ENCODE assay signal across 9 mouse cellular contexts in genomic region chr8:10006156-10006985, GRCm38 (mm10). TPM values are rescaled to one million over a fixed set of nuclear protein-coding genes. Genes with fewer than 3 reads are reported as not detected.
DNase-seq lines count a peak whose midpoint lies in the region; ATAC-seq lines count a peak whose summit lies in the region.
"Had no signal": no experiment of that assay in that cellular context is flagged by ENCODE, and none has a peak within 500 bp of the region (broad histone marks: within the 10 kb centered on the region; RNA-seq: fewer than 3 reads in every experiment).

Tnfsf13b (plus strand) TSS chr8:10006467.

- H3K9ac ChIP-seq in embryonic facial prominence, embryonic 14.5 days (ENCODE audit: low read depth, low read length), result peak within 1 kb of the TSS; percentile 45; the same call in 1 of the 2 replicates
- peak within 1 kb of the TSS; percentile 42; the same call in 1 of the 2 replicates for H3K9ac ChIP-seq in hindbrain, embryonic 14.5 days
- no peak within 1 kb of the TSS for H3K9ac ChIP-seq in liver, embryonic 11.5 days (ENCODE audit: low read depth, low read length)

- H3K4me3 ChIP-seq in embryonic facial prominence, embryonic 14.5 days (ENCODE audit: low read depth, low read length), result peak within 1 kb of the TSS; percentile 36
- H3K4me3 ChIP-seq in hindbrain, embryonic 14.5 days (replicated peaks; ENCODE audit: low read length), result peak within 1 kb of the TSS; percentile 29
- peak within 1 kb of the TSS; percentile 22 for H3K4me3 ChIP-seq in liver, embryonic 11.5 days (ENCODE audit: low read depth, low read length)
- H3K4me3 ChIP-seq: myocyte had no signal

- 77% methylated on average over 15 of the region's 16 CpGs for WGBS in embryonic facial prominence, embryonic 14.5 days
- WGBS in hindbrain, embryonic 14.5 days, result 80% methylated on average over 16 of the region's 16 CpGs
- 59% methylated on average over 16 of the region's 16 CpGs for WGBS in liver, embryonic 11.5 days

- peak within 1 kb of the TSS; percentile 66 for H3K4me2 ChIP-seq in embryonic facial prominence, embryonic 14.5 days (ENCODE audit: low read depth, low read length)
- peak within 1 kb of the TSS; percentile 56 for H3K4me2 ChIP-seq in hindbrain, embryonic 14.5 days (replicated peaks)
- H3K4me2 ChIP-seq in liver, embryonic 11.5 days, result peak within 1 kb of the TSS; percentile 69

- H3K9me3 ChIP-seq in embryonic facial prominence, embryonic 14.5 days (ENCODE audit: control insufficient read depth, low read length), result no peaks in the 10 kb centered on the region
- no peaks in the 10 kb centered on the region for H3K9me3 ChIP-seq in hindbrain, embryonic 14.5 days (ENCODE audit: control insufficient read depth, low read length)
- no peaks in the 10 kb centered on the region for H3K9me3 ChIP-seq in liver, embryonic 11.5 days (ENCODE audit: control insufficient read depth, low read length)

- DNase-seq in layer of hippocampus, adult 9-11 months, result peak; percentile 60
- no peak for DNase-seq in layer of hippocampus, postnatal 14 days (ENCODE audit: low spot score in 2 of 2)
- DNase-seq in embryonic facial prominence, embryonic 14.5 days (ENCODE audit: low spot score), result no peak
- no peak for DNase-seq in hindbrain, embryonic 14.5 days (ENCODE audit: low spot score)
- DNase-seq in liver, embryonic 11.5 days (ENCODE audit: low spot score), result no peak
- DNase-seq in monocyte, adult 2 months (ENCODE audit: low read depth in 1 of 2, low spot score in 2 of 2), result peak; percentile 46 to 55
- DNase-seq in ovary, adult 18-20 months (ENCODE audit: low spot score), result no peak
- no peak for DNase-seq in spleen, postnatal 4 days (ENCODE audit: low spot score in 2 of 2)

- H3K36me3 ChIP-seq in embryonic facial prominence, embryonic 14.5 days (ENCODE audit: control insufficient read depth, insufficient read depth, low read length), result no peaks in the 10 kb centered on the region
- no peaks in the 10 kb centered on the region for H3K36me3 ChIP-seq in hindbrain, embryonic 14.5 days (replicated peaks; ENCODE audit: control insufficient read depth, insufficient read depth)
- no peaks in the 10 kb centered on the region for H3K36me3 ChIP-seq in liver, embryonic 11.5 days (ENCODE audit: control insufficient read depth, insufficient read depth, low read length)

- H3K27ac ChIP-seq in embryonic facial prominence, embryonic 14.5 days (replicated peaks; ENCODE audit: low read depth, low read length), result no peak within 1 kb of the TSS
- no peak within 1 kb of the TSS for H3K27ac ChIP-seq in hindbrain, embryonic 14.5 days
- H3K27ac ChIP-seq in liver, embryonic 11.5 days (ENCODE audit: low read depth, low read length), result no peak within 1 kb of the TSS

- no peak for ATAC-seq in embryonic facial prominence, embryonic 14.5 days (ENCODE audit: low read depth)
- no peak for ATAC-seq in hindbrain, embryonic 14.5 days (ENCODE audit: low FRiP score)
- no peak for ATAC-seq in liver, embryonic 11.5 days (replicated peaks; ENCODE audit: low FRiP score)

- 0 out of 2 replicates have a peak, but pooled peaks cover 6% of the 10 kb centered on the region for H3K4me1 ChIP-seq in embryonic facial prominence, embryonic 14.5 days (ENCODE audit: control insufficient read depth, insufficient read depth, low read length)
- peaks cover 9% of the 10 kb centered on the region; the same call in 1 of the 2 replicates for H3K4me1 ChIP-seq in hindbrain, embryonic 14.5 days (replicated peaks; ENCODE audit: control insufficient read depth, insufficient read depth, low read length)
- no peaks in the 10 kb centered on the region for H3K4me1 ChIP-seq in liver, embryonic 11.5 days (replicated peaks; ENCODE audit: control insufficient read depth, insufficient read depth, low read length)

- peaks cover 5% of the 10 kb centered on the region for H3K27me3 ChIP-seq in embryonic facial prominence, embryonic 14.5 days (replicated peaks; ENCODE audit: control insufficient read depth, insufficient read depth, low read length)
- H3K27me3 ChIP-seq in hindbrain, embryonic 14.5 days (ENCODE audit: control insufficient read depth, insufficient read depth, low read length), result no peaks in the 10 kb centered on the region
- peaks cover 8% of the 10 kb centered on the region for H3K27me3 ChIP-seq in liver, embryonic 11.5 days (replicated peaks; ENCODE audit: control insufficient read depth, insufficient read depth, low read length)

RNA-seq across cellular contexts. Expression of gene Tnfsf13b, which starts in this region (rescaled TPM):
- total RNA-seq in layer of hippocampus, postnatal 14 days (2021), result 1 to 10 TPM; 2.5 to 4.2 TPM
- polyA plus RNA-seq in embryonic facial prominence, embryonic 14.5 days (2014; fragmentation: Nextera tagmentation; extraction: Ambion mirVana), result 0.15 and 0.38 TPM in 2 replicates
- polyA plus RNA-seq in hindbrain, embryonic 14.5 days (2014; fragmentation: Nextera tagmentation; extraction: Ambion mirVana), result 0.46 and 0.65 TPM in 2 replicates
- polyA plus RNA-seq in liver, embryonic 11.5 days (2014; fragmentation: Nextera tagmentation; extraction: Ambion mirVana), result 0.25 and 0.30 TPM in 2 replicates

Comparison
In these comparisons a context has a peak if more than half of its experiments do, and no peak if none do; other contexts are left out.
1. DNase-seq: peak in layer of hippocampus, adult 9-11 months (single experiment) and monocyte, adult 2 months (2 of 2); none in layer of hippocampus, postnatal 14 days (0 of 2), embryonic facial prominence, embryonic 14.5 days (single experiment), hindbrain, embryonic 14.5 days (single experiment), liver, embryonic 11.5 days (single experiment), ovary, adult 18-20 months (single experiment) and spleen, postnatal 4 days (0 of 2).
2. Peak in every context shown above with its lines, with median percentiles within 50 percentile points of each other: H3K4me2 ChIP-seq and H3K4me3 ChIP-seq.